Mouse (Mus musculus): ENCODE measurements around the gene Ankrd16.

The Ankrd16 gene

GRCm38 (mm10) chr2:11777091-11778068 lies at the start of gene Ankrd16, which contains the start of gene Fbh1:
Gene Ankrd16, plus strand, starts transcription at chr2:11777876.
Gene Fbh1, minus strand, starts transcription at chr2:11777582.
- DNase-seq (ENCODE audit: low spot score in 2 of 2) = peak; percentile 100

- DNase-seq (ENCODE audit: low spot score in 2 of 2) = no peak
Observed at GRCm38 (mm10) chr2:11729091-11729490, 48.6 kb upstream of the Ankrd16 start.

GRCm38 (mm10) chr2:11732978-11733377 lies 44.7 kb upstream of the Ankrd16 start:
- DNase-seq (ENCODE audit: low spot score in 2 of 2) = no peak

- DNase-seq (ENCODE audit: low spot score in 2 of 2) = no peak
Observed at GRCm38 (mm10) chr2:11735853-11736252, 41.8 kb upstream of the Ankrd16 start.

DNA sequence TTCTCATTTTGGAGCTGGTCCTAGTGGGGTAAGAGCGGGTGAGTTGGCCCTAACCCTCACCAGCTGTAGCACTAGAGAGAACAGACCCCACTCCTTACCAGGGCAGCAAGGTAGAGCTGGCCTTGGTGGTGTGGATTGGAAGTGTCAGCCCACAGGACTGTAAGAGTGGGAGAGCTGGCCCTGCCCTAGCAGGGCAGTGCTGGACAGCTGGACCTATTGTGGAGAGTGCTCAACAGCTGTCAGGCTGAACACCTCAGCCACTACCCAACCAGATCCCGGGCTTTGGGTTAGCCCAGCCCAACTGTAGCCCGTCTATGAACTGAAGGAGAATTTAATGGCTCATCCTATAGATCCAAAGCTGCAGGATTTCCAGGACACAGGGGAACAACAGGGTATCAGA lies 38.9 kb upstream of the Ankrd16 start:
- DNase-seq (ENCODE audit: low spot score in 2 of 2) = no peak

GRCm38 (mm10) chr2:11739516-11740051 lies 38.1 kb upstream of the Ankrd16 start:
- DNase-seq (ENCODE audit: low spot score in 2 of 2) = no peak

DNA sequence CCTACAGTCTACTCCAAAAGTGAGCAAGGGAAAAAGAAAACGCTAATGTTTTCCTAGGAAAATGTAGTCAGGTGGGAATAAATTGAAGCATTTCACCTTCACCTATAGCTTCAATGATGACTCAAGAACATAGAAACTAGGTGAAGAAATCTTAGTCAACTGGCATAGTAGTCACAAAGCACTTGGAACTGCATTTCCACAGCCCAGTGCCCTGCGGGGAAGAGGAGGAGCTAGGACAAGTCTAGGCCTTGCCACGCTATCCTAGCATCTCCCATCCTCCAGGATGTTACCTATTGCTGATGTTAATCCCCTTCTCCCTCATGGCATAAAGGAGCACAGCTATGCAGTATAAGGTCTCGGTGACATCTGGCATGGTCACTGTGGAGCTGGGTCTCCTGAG lies 15.1 kb upstream of the Ankrd16 start:
- no peak for DNase-seq (ENCODE audit: low spot score in 2 of 2)

DNA sequence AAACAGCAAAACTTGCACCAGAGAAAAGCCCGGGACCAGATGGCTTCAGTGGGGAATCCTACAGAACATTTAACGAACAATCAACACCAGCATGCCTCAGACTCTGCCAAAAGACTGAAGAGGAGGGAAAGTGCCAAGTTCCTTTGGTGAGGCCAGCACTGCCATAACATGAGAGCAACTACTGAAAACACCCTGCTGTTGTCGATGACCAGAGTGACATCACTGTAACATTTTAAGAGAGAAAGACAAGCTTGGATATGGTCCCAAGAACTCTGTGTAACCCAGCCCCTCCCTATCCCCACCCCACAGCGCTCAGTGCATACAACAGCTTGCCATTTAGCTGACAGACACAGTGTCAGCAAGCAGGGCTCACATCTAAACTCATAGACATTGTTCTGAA lies 12.0 kb upstream of the Ankrd16 start:
- no peak for DNase-seq (ENCODE audit: low spot score in 2 of 2)

GRCm38 (mm10) chr2:11766485-11767160 lies 11.1 kb upstream of the Ankrd16 start:
- DNase-seq (ENCODE audit: low spot score in 2 of 2) = no peak

DNA sequence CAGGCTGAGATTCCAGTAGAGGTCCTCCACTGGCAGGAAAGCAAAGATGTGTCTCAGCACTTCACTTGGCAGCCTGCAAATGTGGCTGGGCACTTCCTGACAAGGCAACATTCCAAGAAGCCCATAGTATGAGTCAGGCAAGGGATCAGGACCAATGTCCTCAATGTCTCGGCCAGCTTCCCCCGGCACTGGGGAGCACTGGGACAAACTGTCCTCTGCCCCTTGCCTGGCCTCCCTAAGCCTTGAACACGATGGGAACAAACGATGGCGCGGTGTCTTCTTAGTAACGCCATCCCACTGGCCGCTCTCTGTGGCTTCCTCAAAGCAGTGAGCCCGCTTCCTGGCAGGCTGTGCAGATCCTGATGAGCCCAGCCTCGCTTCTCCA lies 10.5 kb upstream of the Ankrd16 start:
- DNase-seq (ENCODE audit: low spot score in 2 of 2) = no peak

GRCm38 (mm10) chr2:11771701-11772100 lies 6.0 kb upstream of the Ankrd16 start:
- no peak for DNase-seq (ENCODE audit: low spot score in 2 of 2)

- DNase-seq (ENCODE audit: low spot score in 2 of 2) = no peak
Observed at GRCm38 (mm10) chr2:11772401-11772800, 5.3 kb upstream of the Ankrd16 start.

DNA sequence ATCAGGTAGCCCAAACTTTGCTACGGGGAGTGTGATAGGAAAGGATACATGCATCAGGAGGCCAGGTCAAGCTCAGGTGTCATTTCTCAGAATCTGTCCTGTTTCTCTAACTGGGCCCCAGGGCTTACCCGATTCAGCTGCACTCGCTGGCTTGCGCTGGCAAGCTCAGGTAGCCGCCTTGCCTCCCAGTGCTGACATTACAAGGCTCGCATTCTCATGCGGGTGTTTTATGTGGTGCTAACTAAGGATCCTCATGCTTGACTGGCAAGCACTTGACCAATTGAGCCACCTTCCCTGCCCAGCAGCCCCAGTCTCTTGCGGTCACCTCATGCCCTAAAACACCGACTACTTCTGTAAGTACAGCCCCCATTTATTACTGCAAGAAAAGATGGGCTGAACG lies 3.2 kb upstream of the Ankrd16 start:
- no peak for DNase-seq (ENCODE audit: low spot score in 2 of 2)

- DNase-seq (ENCODE audit: low spot score in 2 of 2) = no peak
Observed at GRCm38 (mm10) chr2:11775121-11775520, 2.6 kb upstream of the Ankrd16 start.

DNA sequence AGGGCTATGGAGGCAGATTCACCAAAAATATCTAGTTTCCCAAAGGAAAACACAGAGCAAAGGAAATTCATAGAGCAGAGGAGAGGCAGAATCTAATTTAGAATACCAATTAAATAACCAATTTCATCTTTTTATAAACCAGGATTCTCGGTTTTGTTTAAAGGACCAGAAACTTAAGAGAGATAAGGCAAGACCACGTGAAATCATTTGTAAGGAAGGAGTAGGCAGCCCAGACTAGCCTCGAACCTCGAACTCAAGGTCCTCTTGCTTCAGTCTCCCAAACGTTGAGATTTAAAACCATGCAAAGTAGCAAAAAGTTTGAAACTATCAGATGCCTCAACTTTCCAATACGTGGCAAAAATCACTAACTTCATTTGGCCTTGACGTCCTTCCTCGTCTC lies 1.3 kb upstream of the Ankrd16 start:
- DNase-seq (ENCODE audit: low spot score in 2 of 2) = no peak

GRCm38 (mm10) chr2:11778087-11778823 lies 579 bp downstream of the Ankrd16 start:
- DNase-seq (ENCODE audit: low spot score in 2 of 2) = peak; percentile 68 to 75

DNA sequence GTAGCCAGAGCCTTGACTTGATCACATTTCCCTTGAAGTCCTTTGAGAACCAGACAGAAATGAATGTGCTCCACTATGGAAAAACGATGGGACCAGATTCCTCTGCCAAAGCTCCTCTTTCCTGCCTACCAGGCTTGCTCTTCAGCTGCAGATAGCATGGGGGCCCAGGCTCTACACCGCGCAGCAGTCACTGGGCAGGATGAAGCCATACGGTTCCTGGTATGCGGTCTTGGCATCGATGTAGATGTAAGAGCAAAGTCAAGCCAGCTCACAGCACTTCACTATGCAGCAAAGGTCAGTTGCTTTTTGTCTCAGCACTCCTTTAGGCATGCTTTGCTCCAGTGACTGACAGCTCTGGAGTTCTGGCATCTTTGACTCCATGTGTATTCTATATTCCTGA lies 6.5 kb downstream of the Ankrd16 start:
- no peak for DNase-seq (ENCODE audit: low spot score in 2 of 2)

DNA sequence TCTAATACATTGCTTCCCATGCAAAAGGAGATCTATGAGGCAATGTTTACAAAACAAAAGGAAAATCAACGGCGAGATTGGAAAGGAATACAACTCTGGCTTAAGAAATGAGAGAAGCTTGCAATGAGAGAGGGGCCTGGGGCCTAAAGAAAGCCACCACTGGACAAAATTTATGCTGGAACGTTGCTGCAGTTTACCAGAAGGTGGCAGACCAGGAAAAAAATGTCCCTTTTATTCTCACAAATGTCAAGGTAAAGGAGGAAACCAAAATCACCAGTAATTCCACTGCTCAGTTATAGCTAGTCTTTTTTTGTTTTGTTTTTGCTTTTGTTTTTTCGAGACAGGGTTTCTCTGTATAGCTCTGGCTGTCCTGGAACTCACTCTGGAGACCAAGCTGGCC lies 17.0 kb downstream of the Ankrd16 start:
- DNase-seq (ENCODE audit: low spot score in 2 of 2) = no peak

- DNase-seq (ENCODE audit: low spot score in 2 of 2) = no peak
Observed at GRCm38 (mm10) chr2:11797930-11798364, 20.3 kb downstream of the Ankrd16 start.

- no peak for DNase-seq (ENCODE audit: low spot score in 2 of 2)
Observed at GRCm38 (mm10) chr2:11801299-11801930, 23.7 kb downstream of the Ankrd16 start.
